Mouse (Mus musculus) T-helper 2 cell (primary cell): ENCODE results near the gene Hacd4.

Experiments used
- in situ Hi-C: fragments of 300-600 bp; cut with MboI, MseI; formaldehyde crosslinking; loops from one replicate; pipeline ENCODE4 v1.15.1; 2025; ENCODE audit warnings: high pct_unique_total_duplicates

Gene Hacd4

GRCm38 (mm10) chr4:88350910-88351309, 87.8 kb downstream of the Hacd4 start:
- in situ Hi-C loops: no loop called here
